Mouse (Mus musculus): Measurements from ENCODE around the gene Abcc5. TPM values are rescaled to one million over a fixed set of nuclear protein-coding genes. Genes with fewer than 3 reads are reported as not detected.

Gene Abcc5
- 64.6 and 68.6 TPM in 2 replicates for polyA plus RNA-seq (2014; fragmentation: Nextera tagmentation; extraction: Ambion mirVana)

- 1% methylated on average over 62 of the region's 62 CpGs for WGBS
- peak; percentile 94 for ATAC-seq (ENCODE audit: insufficient number of reproducible peaks, insufficient read depth, low FRiP score, low read depth)
- H3K36me3 ChIP-seq (ENCODE audit: control insufficient read depth, insufficient read depth, low read length), result peaks cover 11% of the 10 kb centered on the region
- H3K9me3 ChIP-seq (ENCODE audit: control insufficient read depth, low read length), result no peaks in the 10 kb centered on the region
- peak within 1 kb of the TSS; percentile 67 to 86 for H3K4me3 ChIP-seq (ENCODE audit: control insufficient read depth in 1 of 2, insufficient read depth in 1 of 2, low read depth in 1 of 2, low read length in 2 of 2)
- peaks cover 9 to 23% of the 10 kb centered on the region in 2 experiments for H3K4me1 ChIP-seq (ENCODE audit: control insufficient read depth in 2 of 2, insufficient read depth in 2 of 2, low read length in 2 of 2)
- peak within 1 kb of the TSS; percentile 88 for H3K4me2 ChIP-seq (ENCODE audit: low read length)
- H3K9ac ChIP-seq (ENCODE audit: low read length), result peak within 1 kb of the TSS; percentile 91
- no peaks in the 10 kb centered on the region for H3K27me3 ChIP-seq (ENCODE audit: control insufficient read depth, insufficient read depth, low read length)
- H3K27ac ChIP-seq (replicated peaks in 1 of 2; ENCODE audit: control insufficient read depth in 1 of 2, insufficient read depth in 1 of 2, low read depth in 2 of 2, low read length in 2 of 2), result peak within 1 kb of the TSS; percentile 44 to 87
Observed at GRCm38 (mm10) chr16:20425855-20426598, at the start of gene Abcc5. TSS of gene Abcc5 (minus strand) at chr16:20426394.

- Histone ChIP-seq H3K9me3 (ENCODE audit: control insufficient read depth, low read length) (no peaks in the 10 kb centered on the region), H3K4me2 (ENCODE audit: low read length) (no peak overlapping the region), H3K4me3 (ENCODE audit: control insufficient read depth in 1 of 2, insufficient read depth in 1 of 2, low read depth in 1 of 2, low read length in 2 of 2) (no peak overlapping the region), H3K27me3 (ENCODE audit: control insufficient read depth, insufficient read depth, low read length) (no peaks in the 10 kb centered on the region), H3K4me1 (ENCODE audit: control insufficient read depth in 2 of 2, insufficient read depth in 2 of 2, low read length in 2 of 2) (peaks cover 9 to 15% of the 10 kb centered on the region in 2 experiments), H3K27ac (replicated peaks in 1 of 2; ENCODE audit: control insufficient read depth in 1 of 2, insufficient read depth in 1 of 2, low read depth in 2 of 2, low read length in 2 of 2) (no peak overlapping the region), H3K36me3 (ENCODE audit: control insufficient read depth, insufficient read depth, low read length) (no peaks in the 10 kb centered on the region), H3K9ac (ENCODE audit: low read length) (no peak overlapping the region)
- ATAC-seq (ENCODE audit: insufficient number of reproducible peaks, insufficient read depth, low FRiP score, low read depth), result no peak
- WGBS, result 88% methylated on average over 1 of the region's 1 CpGs
Observed at GRCm38 (mm10) chr16:20475335-20475734, 49.1 kb upstream of the Abcc5 start.

GRCm38 (mm10) chr16:20474786-20475185 lies 48.6 kb upstream of the Abcc5 start:
- 92% methylated on average over 6 of the region's 6 CpGs for WGBS
- H3K9me3 ChIP-seq (ENCODE audit: control insufficient read depth, low read length), result no peaks in the 10 kb centered on the region
- no peaks in the 10 kb centered on the region for H3K27me3 ChIP-seq (ENCODE audit: control insufficient read depth, insufficient read depth, low read length)
- no peak overlapping the region for H3K9ac ChIP-seq (ENCODE audit: low read length)
- H3K4me1 ChIP-seq (ENCODE audit: control insufficient read depth in 2 of 2, insufficient read depth in 2 of 2, low read length in 2 of 2), result peaks cover 9 to 15% of the 10 kb centered on the region in 2 experiments
- ATAC-seq (ENCODE audit: insufficient number of reproducible peaks, insufficient read depth, low FRiP score, low read depth), result no peak
- H3K4me2 ChIP-seq (ENCODE audit: low read length), result no peak overlapping the region
- no peak overlapping the region for H3K4me3 ChIP-seq (ENCODE audit: control insufficient read depth in 1 of 2, insufficient read depth in 1 of 2, low read depth in 1 of 2, low read length in 2 of 2)
- no peak overlapping the region for H3K27ac ChIP-seq (replicated peaks in 1 of 2; ENCODE audit: control insufficient read depth in 1 of 2, insufficient read depth in 1 of 2, low read depth in 2 of 2, low read length in 2 of 2)
- no peaks in the 10 kb centered on the region for H3K36me3 ChIP-seq (ENCODE audit: control insufficient read depth, insufficient read depth, low read length)

- Histone ChIP-seq H3K27me3 (ENCODE audit: control insufficient read depth, insufficient read depth, low read length) (no peaks in the 10 kb centered on the region), H3K27ac (replicated peaks in 1 of 2; ENCODE audit: control insufficient read depth in 1 of 2, insufficient read depth in 1 of 2, low read depth in 2 of 2, low read length in 2 of 2) (no peak overlapping the region), H3K9me3 (ENCODE audit: control insufficient read depth, low read length) (no peaks in the 10 kb centered on the region), H3K4me3 (ENCODE audit: control insufficient read depth in 1 of 2, insufficient read depth in 1 of 2, low read depth in 1 of 2, low read length in 2 of 2) (no peak overlapping the region), H3K9ac (ENCODE audit: low read length) (no peak overlapping the region), H3K36me3 (ENCODE audit: control insufficient read depth, insufficient read depth, low read length) (no peaks in the 10 kb centered on the region), H3K4me2 (ENCODE audit: low read length) (no peak overlapping the region), H3K4me1 (ENCODE audit: control insufficient read depth in 2 of 2, insufficient read depth in 2 of 2, low read length in 2 of 2) (peaks cover 9 to 15% of the 10 kb centered on the region in 2 experiments)
- 77% methylated on average over 8 of the region's 8 CpGs for WGBS
- no peak for ATAC-seq (ENCODE audit: insufficient number of reproducible peaks, insufficient read depth, low FRiP score, low read depth)
Observed at GRCm38 (mm10) chr16:20474211-20474610, 48.0 kb upstream of the Abcc5 start.

GRCm38 (mm10) chr16:20473748-20474147 lies 47.6 kb upstream of the Abcc5 start:
- ATAC-seq (ENCODE audit: insufficient number of reproducible peaks, insufficient read depth, low FRiP score, low read depth), result no peak
- peaks cover 9 to 15% of the 10 kb centered on the region in 2 experiments for H3K4me1 ChIP-seq (ENCODE audit: control insufficient read depth in 2 of 2, insufficient read depth in 2 of 2, low read length in 2 of 2)
- H3K9ac ChIP-seq (ENCODE audit: low read length), result no peak overlapping the region
- H3K4me3 ChIP-seq (ENCODE audit: control insufficient read depth in 1 of 2, insufficient read depth in 1 of 2, low read depth in 1 of 2, low read length in 2 of 2), result no peak overlapping the region
- WGBS, result 87% methylated on average over 1 of the region's 1 CpGs
- H3K36me3 ChIP-seq (ENCODE audit: control insufficient read depth, insufficient read depth, low read length), result no peaks in the 10 kb centered on the region
- no peak overlapping the region for H3K4me2 ChIP-seq (ENCODE audit: low read length)
- no peaks in the 10 kb centered on the region for H3K9me3 ChIP-seq (ENCODE audit: control insufficient read depth, low read length)
- no peaks in the 10 kb centered on the region for H3K27me3 ChIP-seq (ENCODE audit: control insufficient read depth, insufficient read depth, low read length)
- no peak overlapping the region for H3K27ac ChIP-seq (replicated peaks in 1 of 2; ENCODE audit: control insufficient read depth in 1 of 2, insufficient read depth in 1 of 2, low read depth in 2 of 2, low read length in 2 of 2)

GRCm38 (mm10) chr16:20471686-20472085 lies 45.5 kb upstream of the Abcc5 start:
- H3K9ac ChIP-seq (ENCODE audit: low read length), result no peak overlapping the region
- 77% methylated on average over 1 of the region's 1 CpGs for WGBS
- no peak for ATAC-seq (ENCODE audit: insufficient number of reproducible peaks, insufficient read depth, low FRiP score, low read depth)

GRCm38 (mm10) chr16:20470981-20471380 lies 44.8 kb upstream of the Abcc5 start:
- Histone ChIP-seq H3K4me3 (ENCODE audit: control insufficient read depth in 1 of 2, insufficient read depth in 1 of 2, low read depth in 1 of 2, low read length in 2 of 2) (no peak overlapping the region), H3K9me3 (ENCODE audit: control insufficient read depth, low read length) (no peaks in the 10 kb centered on the region), H3K36me3 (ENCODE audit: control insufficient read depth, insufficient read depth, low read length) (no peaks in the 10 kb centered on the region), H3K27ac (replicated peaks in 1 of 2; ENCODE audit: control insufficient read depth in 1 of 2, insufficient read depth in 1 of 2, low read depth in 2 of 2, low read length in 2 of 2) (no peak overlapping the region), H3K9ac (ENCODE audit: low read length) (no peak overlapping the region), H3K4me1 (ENCODE audit: control insufficient read depth in 2 of 2, insufficient read depth in 2 of 2, low read length in 2 of 2) (no peaks in the 10 kb centered on the region), H3K27me3 (ENCODE audit: control insufficient read depth, insufficient read depth, low read length) (no peaks in the 10 kb centered on the region), H3K4me2 (ENCODE audit: low read length) (no peak overlapping the region)
- 83% methylated on average over 2 of the region's 2 CpGs for WGBS
- ATAC-seq (ENCODE audit: insufficient number of reproducible peaks, insufficient read depth, low FRiP score, low read depth), result no peak

More at GRCm38 (mm10) chr16:20471686-20472085, 45.5 kb upstream of the Abcc5 start:
- Histone ChIP-seq H3K4me3 (ENCODE audit: control insufficient read depth in 1 of 2, insufficient read depth in 1 of 2, low read depth in 1 of 2, low read length in 2 of 2) (no peak overlapping the region), H3K9me3 (ENCODE audit: control insufficient read depth, low read length) (no peaks in the 10 kb centered on the region), H3K4me2 (ENCODE audit: low read length) (no peak overlapping the region), H3K4me1 (ENCODE audit: control insufficient read depth in 2 of 2, insufficient read depth in 2 of 2, low read length in 2 of 2) (peaks cover 0 to 5% of the 10 kb centered on the region in 2 experiments; a peak in 2 of 4 replicates), H3K27me3 (ENCODE audit: control insufficient read depth, insufficient read depth, low read length) (no peaks in the 10 kb centered on the region), H3K27ac (replicated peaks in 1 of 2; ENCODE audit: control insufficient read depth in 1 of 2, insufficient read depth in 1 of 2, low read depth in 2 of 2, low read length in 2 of 2) (no peak overlapping the region), H3K36me3 (ENCODE audit: control insufficient read depth, insufficient read depth, low read length) (no peaks in the 10 kb centered on the region)

- Histone ChIP-seq H3K36me3 (ENCODE audit: control insufficient read depth, insufficient read depth, low read length) (no peaks in the 10 kb centered on the region), H3K27ac (replicated peaks in 1 of 2; ENCODE audit: control insufficient read depth in 1 of 2, insufficient read depth in 1 of 2, low read depth in 2 of 2, low read length in 2 of 2) (no peak overlapping the region), H3K9ac (ENCODE audit: low read length) (no peak overlapping the region), H3K4me3 (ENCODE audit: control insufficient read depth in 1 of 2, insufficient read depth in 1 of 2, low read depth in 1 of 2, low read length in 2 of 2) (no peak overlapping the region), H3K4me2 (ENCODE audit: low read length) (no peak overlapping the region), H3K27me3 (ENCODE audit: control insufficient read depth, insufficient read depth, low read length) (no peaks in the 10 kb centered on the region), H3K4me1 (ENCODE audit: control insufficient read depth in 2 of 2, insufficient read depth in 2 of 2, low read length in 2 of 2) (no peaks in the 10 kb centered on the region), H3K9me3 (ENCODE audit: control insufficient read depth, low read length) (no peaks in the 10 kb centered on the region)
- no peak for ATAC-seq (ENCODE audit: insufficient number of reproducible peaks, insufficient read depth, low FRiP score, low read depth)
Observed at GRCm38 (mm10) chr16:20464725-20465124, 38.5 kb upstream of the Abcc5 start.
